Comparison of ENCODE assay signal across 19 mouse cellular contexts in genomic region chr1:74714967-74715366, GRCm38 (mm10). TPM values are rescaled to one million over a fixed set of nuclear protein-coding genes. Genes with fewer than 3 reads are reported as not detected.
DNase-seq lines count a peak whose midpoint lies in the region; ATAC-seq and TF ChIP-seq lines count a peak whose summit lies in the region.
"Had no signal": no experiment of that assay in that cellular context is flagged by ENCODE, and none has a peak within 500 bp of the region (broad histone marks: within the 10 kb centered on the region; RNA-seq: fewer than 3 reads in every experiment).

No protein-coding gene starts in this region.

- WGBS in liver, postnatal 0 days (ENCODE audit: insufficient replicate concordance): 20% methylated on average over 2 of the region's 2 CpGs
- WGBS in liver, embryonic 11.5 days: 24% methylated on average over 2 of the region's 2 CpGs

- H3K27ac ChIP-seq in gastrocnemius, adult 2 months: peak overlapping the region; percentile 97
- H3K27ac ChIP-seq in liver, postnatal 0 days (ENCODE audit: low read depth): no peak overlapping the region
- H3K27ac ChIP-seq in liver, embryonic 11.5 days (ENCODE audit: low read depth, low read length): no peak overlapping the region
- H3K27ac ChIP-seq: liver, embryonic 12.5 days; midbrain, embryonic 10.5 days; stomach, postnatal 0 days had no signal

- H3K9ac ChIP-seq in liver, postnatal 0 days (replicated peaks): no peak overlapping the region
- no peak overlapping the region for H3K9ac ChIP-seq in liver, embryonic 11.5 days (ENCODE audit: low read depth, low read length)
- H3K9ac ChIP-seq: liver, embryonic 12.5 days; lung, embryonic 14.5 days had no signal

- no peak for TF ChIP-seq EP300 in liver, postnatal 0 days (IDR thresholded peaks at IDR 0.05; ENCODE audit: low read depth)

- TF ChIP-seq CTCF in gastrocnemius, adult 2 months (IDR thresholded peaks at IDR 0.05): no peak
- no peak for TF ChIP-seq CTCF in liver, postnatal 0 days (IDR thresholded peaks at IDR 0.05; ENCODE audit: low read depth)

- H3K4me2 ChIP-seq in liver, postnatal 0 days (ENCODE audit: low read depth, low read length): peak overlapping the region; percentile 85
- H3K4me2 ChIP-seq in liver, embryonic 11.5 days: no peak overlapping the region

- intact Hi-C loops in gastrocnemius, adult 2 months (cut with DNase I): loop anchor here (5.0 to 10.0 kb wide), 2 partner anchors 47 to 50 kb away; partner anchors contain the start of gene Ttll4

- DNase-seq in gastrocnemius, adult 2 months: no peak
- DNase-seq in gastrocnemius, adult 18-20 months (ENCODE audit: low spot score): no peak
- DNase-seq in liver, postnatal 0 days: no peak
- DNase-seq in liver, embryonic 11.5 days (ENCODE audit: low spot score): no peak
- DNase-seq in yolk sac, embryonic 10.5 days (ENCODE audit: low spot score): no peak
- no peak for DNase-seq in cerebellum, postnatal 36 days
- DNase-seq in spleen, postnatal 14 days (ENCODE audit: low spot score in 2 of 2): no peak
- DNase-seq: adrenal gland, postnatal 25 days; cerebellum, adult 8-10 months; kidney, postnatal 4 days; lung, embryonic 14.5 days; thymus, postnatal 14 days had no signal

- no peaks in the 10 kb centered on the region for H3K9me3 ChIP-seq in liver, postnatal 0 days (ENCODE audit: low read length)
- no peaks in the 10 kb centered on the region for H3K9me3 ChIP-seq in liver, embryonic 11.5 days (ENCODE audit: control insufficient read depth, low read length)
- H3K9me3 ChIP-seq: liver, embryonic 12.5 days; midbrain, embryonic 10.5 days had no signal

- no peaks in the 10 kb centered on the region for H3K36me3 ChIP-seq in liver, postnatal 0 days (replicated peaks; ENCODE audit: insufficient read depth, low read length)
- no peaks in the 10 kb centered on the region for H3K36me3 ChIP-seq in liver, embryonic 11.5 days (ENCODE audit: control insufficient read depth, insufficient read depth, low read length)
- H3K36me3 ChIP-seq: liver, embryonic 12.5 days; midbrain, embryonic 10.5 days had no signal

- peaks cover 3% of the 10 kb centered on the region; the same call in 1 of the 2 replicates for H3K4me1 ChIP-seq in liver, postnatal 0 days (ENCODE audit: insufficient read depth)
- no peaks in the 10 kb centered on the region for H3K4me1 ChIP-seq in liver, embryonic 11.5 days (replicated peaks; ENCODE audit: control insufficient read depth, insufficient read depth, low read length)

- no peaks in the 10 kb centered on the region for H3K27me3 ChIP-seq in liver, postnatal 0 days (ENCODE audit: insufficient read depth, low read length)
- H3K27me3 ChIP-seq in liver, embryonic 11.5 days (replicated peaks; ENCODE audit: control insufficient read depth, insufficient read depth, low read length): no peaks in the 10 kb centered on the region

- ATAC-seq in liver, postnatal 0 days: no peak
- ATAC-seq in liver, embryonic 11.5 days (replicated peaks; ENCODE audit: low FRiP score): no peak
- peak; percentile 18; the same call in 1 of the 2 replicates for ATAC-seq in granulocyte monocyte progenitor cell, adult 5-6 weeks (replicated peaks; ENCODE audit: poor library complexity, severe bottlenecking)
- ATAC-seq: CD4-positive, CD25-positive, alpha-beta regulatory T cell, adult 4 months; liver, embryonic 12.5 days had no signal

- peak overlapping the region; percentile 78 for H3K4me3 ChIP-seq in gastrocnemius, adult 2 months
- peak overlapping the region; percentile 60 for H3K4me3 ChIP-seq in liver, postnatal 0 days (ENCODE audit: low read depth, low read length)
- no peak overlapping the region for H3K4me3 ChIP-seq in liver, embryonic 11.5 days (ENCODE audit: low read depth, low read length)
- H3K4me3 ChIP-seq: liver, embryonic 12.5 days had no signal

RNA-seq across cellular contexts. Expression of gene Cyp27a1, which starts 1.6 kb away (rescaled TPM):
- 10 to 100 TPM; 37.7 to 75.4 TPM for total RNA-seq in gastrocnemius, adult 2 months (2021)
- 10 to 100 TPM; 55.7 to 57.8 TPM for total RNA-seq in gastrocnemius, adult 18-20 months (2021)
- polyA plus RNA-seq in liver, postnatal 0 days (2015; fragmentation: Nextera tagmentation; extraction: Ambion mirVana): 30.0 and 31.5 TPM in 2 replicates
- polyA plus RNA-seq in liver, embryonic 11.5 days (2014; fragmentation: Nextera tagmentation; extraction: Ambion mirVana): 2.7 and 4.0 TPM in 2 replicates
- 10.1 and 13.1 TPM in 2 replicates for total RNA-seq in granulocyte monocyte progenitor cell, adult 5-6 weeks (2014; fragmentation: Nextera tagmentation)
- 5.8 and 6.9 TPM in 2 replicates for total RNA-seq in granulocyte monocyte progenitor cell, adult 5-6 weeks (2017)
- polyA plus RNA-seq: CD4-positive, CD25-positive, alpha-beta regulatory T cell, adult 4 months had no signal

RNA-seq across cellular contexts. Expression of gene Prkag3, which starts 34.1 kb away (rescaled TPM):
- total RNA-seq in gastrocnemius, adult 2 months (2021): 100 to 1,000 TPM in 1 of 2 experiments, 10 to 100 TPM in 1; 61.6 to 111 TPM
- total RNA-seq in gastrocnemius, adult 18-20 months (2021): 100 to 1,000 TPM in 1 of 2 experiments, 10 to 100 TPM in 1; 75.0 to 102 TPM
- 0.04 and 0.11 TPM in 2 replicates for polyA plus RNA-seq in liver, postnatal 0 days (2015; fragmentation: Nextera tagmentation; extraction: Ambion mirVana)
- polyA plus RNA-seq in liver, embryonic 11.5 days (2014; fragmentation: Nextera tagmentation; extraction: Ambion mirVana): not detected in 2 replicates
- not detected in 2 replicates for total RNA-seq in granulocyte monocyte progenitor cell, adult 5-6 weeks (2014; fragmentation: Nextera tagmentation)
- total RNA-seq in granulocyte monocyte progenitor cell, adult 5-6 weeks (2017): not detected in 2 replicates
- total RNA-seq: adrenal gland, postnatal 25 days; layer of hippocampus, postnatal 10 days had no signal
- polyA plus RNA-seq: CD4-positive, CD25-positive, alpha-beta regulatory T cell, adult 4 months; liver, embryonic 12.5 days; macrophage; midbrain, embryonic 10.5 days had no signal

RNA-seq across cellular contexts. Expression of gene Ttll4, which starts 53.4 kb away (rescaled TPM):
- 10 to 100 TPM; 11.7 to 19.7 TPM for total RNA-seq in gastrocnemius, adult 2 months (2021)
- 10 to 100 TPM in 1 of 2 experiments, 1 to 10 TPM in 1; 9.0 to 11.0 TPM for total RNA-seq in gastrocnemius, adult 18-20 months (2021)
- 2.4 and 2.5 TPM in 2 replicates for polyA plus RNA-seq in liver, postnatal 0 days (2015; fragmentation: Nextera tagmentation; extraction: Ambion mirVana)
- 31.5 and 35.0 TPM in 2 replicates for polyA plus RNA-seq in liver, embryonic 11.5 days (2014; fragmentation: Nextera tagmentation; extraction: Ambion mirVana)
- total RNA-seq in granulocyte monocyte progenitor cell, adult 5-6 weeks (2014; fragmentation: Nextera tagmentation): 18.2 and 29.1 TPM in 2 replicates
- 18.4 and 21.5 TPM in 2 replicates for total RNA-seq in granulocyte monocyte progenitor cell, adult 5-6 weeks (2017)

RNA-seq across cellular contexts. Expression of gene Wnt6, which starts 56.7 kb away (rescaled TPM):
- under 1 TPM; 0.39 to 0.77 TPM for total RNA-seq in gastrocnemius, adult 2 months (2021)
- total RNA-seq in gastrocnemius, adult 18-20 months (2021): under 1 TPM; 0.45 to 0.50 TPM
- polyA plus RNA-seq in liver, postnatal 0 days (2015; fragmentation: Nextera tagmentation; extraction: Ambion mirVana): 0.07 and 0.12 TPM in 2 replicates
- polyA plus RNA-seq in liver, embryonic 11.5 days (2014; fragmentation: Nextera tagmentation; extraction: Ambion mirVana): 1.5 and 2.4 TPM in 2 replicates
- total RNA-seq in granulocyte monocyte progenitor cell, adult 5-6 weeks (2014; fragmentation: Nextera tagmentation): not detected in 2 replicates
- total RNA-seq in granulocyte monocyte progenitor cell, adult 5-6 weeks (2017): 0.21 and 1.2 TPM in 2 replicates
- polyA plus RNA-seq: CD4-positive, CD25-positive, alpha-beta regulatory T cell, adult 4 months; macrophage had no signal

Comparison
In these comparisons a context has a peak if more than half of its experiments do, and no peak if none do; other contexts are left out.
1. RNA of gene Prkag3, which starts 34.1 kb away (total RNA-seq): 61.6 to 111 TPM in gastrocnemius, adult 2 months and 75.0 to 102 TPM in gastrocnemius, adult 18-20 months; not detected in granulocyte monocyte progenitor cell, adult 5-6 weeks; every median in the first group is over 10 times any median in the second.